Mouse (Mus musculus) skeletal muscle tissue, postnatal 0 days (tissue): Measurements from ENCODE around the gene Tpd52l2. TPM values are rescaled to one million over a fixed set of nuclear protein-coding genes. Genes with fewer than 3 reads are reported as not detected.

Source experiments
- polyA plus RNA-seq: library from polyadenylated mRNA; unstranded; fragments of >200 nt; fragmentation: Nextera tagmentation; extraction: Ambion mirVana; gene quantifications from 2 replicates; pipeline ENCODE4 v1.2.1, GENCODE M21; 2015

Gene Tpd52l2
- 111 and 112 TPM in 2 replicates for polyA plus RNA-seq

GRCm38 (mm10) chr2:181496831-181497547, at the start of gene Tpd52l2:
Gene Tpd52l2, plus strand, starts transcription at chr2:181497142.

GRCm38 (mm10) chr2:181459153-181459672, 37.7 kb upstream of the Tpd52l2 start, which contains the start of gene Zbtb46:
Gene Zbtb46, minus strand, starts transcription at chr2:181459426.

GRCm38 (mm10) chr2:181493156-181493927, 3.6 kb upstream of the Tpd52l2 start, which contains the start of gene Abhd16b:
Gene Abhd16b, plus strand, starts transcription at chr2:181493206.

DNA sequence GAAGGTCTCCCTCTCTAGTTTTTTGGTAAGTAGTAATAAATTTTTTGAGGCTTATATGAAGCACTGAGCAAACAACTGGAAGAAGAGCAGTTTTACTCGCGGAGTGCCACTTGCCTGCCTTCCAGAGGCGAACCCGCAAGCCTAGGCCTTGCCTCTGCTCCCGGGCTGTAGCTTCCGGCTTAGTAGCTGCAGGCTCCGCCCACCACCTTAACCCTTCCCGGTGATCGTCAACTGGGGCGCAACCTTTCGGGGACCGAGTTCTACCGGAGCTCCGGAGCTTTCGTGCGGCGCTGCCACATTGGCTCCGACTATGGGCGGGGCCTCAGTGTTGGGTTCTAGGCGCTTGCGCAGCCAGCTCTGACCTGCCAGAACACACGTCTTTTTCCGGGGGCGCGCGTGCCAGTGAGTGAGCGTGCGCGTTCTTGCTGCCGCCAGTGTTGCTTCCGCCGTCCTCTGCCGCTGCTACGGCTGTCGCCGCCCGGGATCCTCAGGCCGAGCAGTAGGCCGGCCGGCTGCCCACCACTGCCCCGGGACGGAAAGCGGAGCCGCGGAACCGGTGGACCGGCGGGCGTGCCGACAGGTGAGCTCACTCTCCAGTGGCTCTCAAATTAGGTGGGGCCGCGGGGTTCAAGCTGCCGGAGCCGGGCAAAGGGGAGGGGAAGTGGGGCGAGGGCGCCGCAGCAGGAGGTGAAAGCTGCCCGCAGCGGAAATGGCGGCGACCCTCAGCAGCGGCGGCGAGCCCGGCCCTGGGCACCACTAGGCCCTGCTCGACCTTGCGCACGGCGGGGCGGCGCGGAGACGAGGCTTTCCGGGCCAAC, 23.4 kb downstream of the Tpd52l2 start, which contains the start of gene Dnajc5:
Gene Dnajc5 (plus strand): TSS at position 368 of the 818 bp plus-strand sequence.

Other genes with a start within 250 kb of the Tpd52l2 start
- 4.3 and 4.9 TPM in 2 replicates for gene Gmeb2, start 209.1 kb upstream of the Tpd52l2 start, polyA plus RNA-seq
- 0.15 and 0.42 TPM in 2 replicates for gene Stmn3, start 182.6 kb upstream of the Tpd52l2 start, polyA plus RNA-seq
- 12.0 and 13.4 TPM in 2 replicates for gene Rtel1, start 177.4 kb upstream of the Tpd52l2 start, polyA plus RNA-seq
- 21.8 and 22.9 TPM in 2 replicates for gene Zgpat, start 132.2 kb upstream of the Tpd52l2 start, polyA plus RNA-seq
- 38.2 and 40.4 TPM in 2 replicates for gene Arfrp1, start 131.7 kb upstream of the Tpd52l2 start, polyA plus RNA-seq
- 7.3 and 8.7 TPM in 2 replicates for gene Lime1, start 117.1 kb upstream of the Tpd52l2 start, polyA plus RNA-seq
- gene Zbtb46, start 37.7 kb upstream of the Tpd52l2 start, polyA plus RNA-seq = 5.7 and 6.2 TPM in 2 replicates
- gene Abhd16b, start 3.9 kb upstream of the Tpd52l2 start, polyA plus RNA-seq = 0.18 and 0.28 TPM in 2 replicates
- 67.9 and 68.2 TPM in 2 replicates for gene Dnajc5, start 23.3 kb downstream of the Tpd52l2 start, polyA plus RNA-seq
- 47.7 and 48.8 TPM in 2 replicates for gene Uckl1, start 87.8 kb downstream of the Tpd52l2 start, polyA plus RNA-seq
- 34.5 and 34.7 TPM in 2 replicates for gene Prpf6, start 94.7 kb downstream of the Tpd52l2 start, polyA plus RNA-seq
- 17.3 and 20.1 TPM in 2 replicates for gene Zfp512b, start 95.7 kb downstream of the Tpd52l2 start, polyA plus RNA-seq
- gene Samd10, start 102.1 kb downstream of the Tpd52l2 start, polyA plus RNA-seq = 2.4 and 2.5 TPM in 2 replicates
- gene Gm29797, start 159.9 kb downstream of the Tpd52l2 start, polyA plus RNA-seq = not detected in 2 replicates
- 37.8 and 41.7 TPM in 2 replicates for gene Sox18, start 174.5 kb downstream of the Tpd52l2 start, polyA plus RNA-seq
- 8.4 and 10.0 TPM in 2 replicates for gene Tcea2, start 183.2 kb downstream of the Tpd52l2 start, polyA plus RNA-seq
- gene Rgs19, start 196.8 kb downstream of the Tpd52l2 start, polyA plus RNA-seq = 16.7 and 22.8 TPM in 2 replicates
- gene Lkaaear1, start 201.3 kb downstream of the Tpd52l2 start, polyA plus RNA-seq = not detected in 2 replicates
- gene Oprl1, start 217.9 kb downstream of the Tpd52l2 start, polyA plus RNA-seq = 0.14 and 0.18 TPM in 2 replicates